Mouse (Mus musculus) stomach, embryonic 16.5 days (tissue): ENCODE results near the gene Rftn1. TPM values are rescaled to one million over a fixed set of nuclear protein-coding genes. Genes with fewer than 3 reads are reported as not detected.

ENCODE experiments used
- ATAC-seq: fragments of 200-750 bp; cut with Nextera tagmentation; 2 replicates; pipeline ENCODE4 v1.8.0; 2017; ENCODE audit warnings: moderate number of reproducible peaks, moderate TSS enrichment; ENCODE audit not compliant: insufficient read depth, low FRiP score
- H3K27ac ChIP-seq: fragments of 300-500 bp; sonication (generic); 2 replicates; pipeline ENCODE4 v1.5.1; 2014; ENCODE audit warnings: low read length
- H3K27me3 ChIP-seq: fragments of 300-500 bp; sonication (generic); 2 replicates; pipeline ENCODE4 v1.6.1; 2014; ENCODE audit warnings: low read length, control low read depth, mixed read lengths; ENCODE audit not compliant: control insufficient read depth, insufficient read depth
- H3K36me3 ChIP-seq: fragments of 300-500 bp; sonication (generic); 2 replicates; pipeline ENCODE4 v1.6.1; 2014; ENCODE audit warnings: low read length; ENCODE audit not compliant: control insufficient read depth, insufficient read depth
- H3K4me1 ChIP-seq: fragments of 300-500 bp; sonication (generic); 2 replicates; pipeline ENCODE4 v1.6.1; 2014; ENCODE audit warnings: low read length, control low read depth, mixed read lengths; ENCODE audit not compliant: control insufficient read depth, insufficient read depth
- H3K4me2 ChIP-seq: fragments of 300-500 bp; sonication (generic); 2 replicates; pipeline ENCODE4 v1.6.1; 2014; ENCODE audit warnings: low read depth, low read length, mixed read lengths
- H3K4me3 ChIP-seq: fragments of 300-500 bp; sonication (generic); replicated peaks from 2 replicates; pipeline ENCODE4 v1.5.1; 2014; ENCODE audit warnings: mild to moderate bottlenecking, low read length
- H3K9ac ChIP-seq: fragments of 300-500 bp; sonication (generic); 2 replicates; pipeline ENCODE4 v1.6.1; 2014; ENCODE audit warnings: low read length
- H3K9me3 ChIP-seq: fragments of 300-500 bp; sonication (generic); replicated peaks from 2 replicates; pipeline ENCODE4 v1.6.1; 2016; ENCODE audit warnings: low read length, control low read depth; ENCODE audit not compliant: control insufficient read depth
- WGBS: fragments of 180-500 bp; shearing (Covaris S2); extraction: QIAGEN DNeasy Blood & Tissue Kit; methylation state at CpG from one replicate; pipeline ENCODE4 v1.1.7; 2014; 5-methylcytosine and 5-hydroxymethylcytosine counted together
- polyA plus RNA-seq: library from polyadenylated mRNA; unstranded; fragments of >200 nt; fragmentation: Nextera tagmentation; extraction: Ambion mirVana; gene quantifications from 2 replicates; pipeline ENCODE4 v1.2.1, GENCODE M21; 2015

Rftn1 gene
- polyA plus RNA-seq, 1 experiment from 2014 or later = 12.9 TPM

DNA sequence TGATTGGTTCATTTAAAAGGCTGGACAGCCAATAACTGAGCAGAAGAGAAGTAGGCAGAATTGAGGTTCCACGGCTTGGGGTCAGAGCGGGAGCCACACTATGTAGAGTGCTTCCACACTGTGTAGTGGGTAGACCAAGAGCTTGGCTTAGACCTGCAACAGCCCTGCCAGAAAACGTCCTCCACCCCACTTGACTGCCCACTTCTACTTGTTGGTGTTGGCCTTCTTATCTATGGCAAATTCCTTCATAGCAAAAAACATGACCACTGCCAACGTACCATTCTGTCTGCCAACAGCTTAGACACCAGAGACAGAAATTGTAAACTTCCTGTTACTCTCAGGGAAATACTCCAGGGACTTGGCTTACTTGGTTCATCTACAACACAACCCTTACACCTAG lies 127.8 kb downstream of the Rftn1 start:
- H3K4me2 ChIP-seq = no peak overlapping the region
- H3K36me3 ChIP-seq = no peaks in the 10 kb centered on the region
- no peak for ATAC-seq
- 76% methylated on average over 4 of the region's 4 CpGs for WGBS
- H3K27ac ChIP-seq = no peak overlapping the region
- no peak overlapping the region for H3K4me3 ChIP-seq
- no peak overlapping the region for H3K9ac ChIP-seq
- no peaks in the 10 kb centered on the region for H3K9me3 ChIP-seq
- H3K27me3 ChIP-seq = no peaks in the 10 kb centered on the region
- H3K4me1 ChIP-seq = no peaks in the 10 kb centered on the region

DNA sequence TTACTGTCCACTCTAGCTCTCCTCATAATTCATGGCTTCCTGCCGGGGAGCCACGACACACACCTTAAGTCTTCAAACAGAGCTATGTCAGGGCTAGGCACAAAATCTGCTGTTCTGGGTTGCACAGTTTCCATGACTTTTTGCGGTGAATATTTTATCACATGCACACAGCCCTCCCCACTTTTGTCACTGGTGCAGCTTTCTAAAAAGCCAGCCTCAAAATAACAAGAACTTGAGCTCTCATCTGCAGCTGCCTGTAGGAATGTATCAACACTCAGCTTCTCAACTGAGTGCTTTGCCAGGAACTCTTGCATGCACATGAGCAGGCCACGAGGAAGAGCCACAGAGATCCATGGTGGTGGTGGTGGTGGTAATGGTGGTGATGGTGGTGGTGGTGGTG lies 129.0 kb downstream of the Rftn1 start:
- WGBS = 84% methylated on average over 4 of the region's 4 CpGs
- H3K9me3 ChIP-seq = no peaks in the 10 kb centered on the region
- no peak overlapping the region for H3K9ac ChIP-seq
- ATAC-seq = no peak
- H3K27ac ChIP-seq = no peak overlapping the region
- no peaks in the 10 kb centered on the region for H3K4me1 ChIP-seq
- H3K27me3 ChIP-seq = no peaks in the 10 kb centered on the region
- no peaks in the 10 kb centered on the region for H3K36me3 ChIP-seq
- no peak overlapping the region for H3K4me2 ChIP-seq
- H3K4me3 ChIP-seq = no peak overlapping the region

DNA sequence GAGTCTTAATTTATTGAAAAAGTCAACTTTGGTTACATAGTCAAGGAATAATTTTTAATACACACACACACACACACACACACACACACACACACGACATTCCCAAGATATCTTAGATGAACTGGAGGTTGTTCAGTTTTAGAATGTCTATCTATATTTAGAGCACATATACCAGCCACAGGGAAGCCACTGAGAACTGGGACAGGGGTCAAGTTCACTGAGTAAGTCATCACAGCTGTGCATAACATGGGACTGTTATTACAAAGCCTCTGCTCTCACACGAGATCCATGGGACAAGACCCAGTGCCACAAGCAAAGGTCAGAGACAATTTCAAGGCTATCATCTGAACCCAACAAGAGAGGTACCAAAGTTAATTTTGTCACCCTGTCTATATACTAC lies 130.3 kb downstream of the Rftn1 start:
- no peak overlapping the region for H3K9ac ChIP-seq
- H3K9me3 ChIP-seq = no peaks in the 10 kb centered on the region
- H3K27me3 ChIP-seq = no peaks in the 10 kb centered on the region
- 66% methylated on average over 2 of the region's 2 CpGs for WGBS
- no peaks in the 10 kb centered on the region; the same call in 1 of the 2 replicates for H3K4me1 ChIP-seq
- H3K36me3 ChIP-seq = no peaks in the 10 kb centered on the region
- no peak overlapping the region for H3K27ac ChIP-seq
- ATAC-seq = no peak
- H3K4me3 ChIP-seq = no peak overlapping the region
- no peak overlapping the region for H3K4me2 ChIP-seq

DNA sequence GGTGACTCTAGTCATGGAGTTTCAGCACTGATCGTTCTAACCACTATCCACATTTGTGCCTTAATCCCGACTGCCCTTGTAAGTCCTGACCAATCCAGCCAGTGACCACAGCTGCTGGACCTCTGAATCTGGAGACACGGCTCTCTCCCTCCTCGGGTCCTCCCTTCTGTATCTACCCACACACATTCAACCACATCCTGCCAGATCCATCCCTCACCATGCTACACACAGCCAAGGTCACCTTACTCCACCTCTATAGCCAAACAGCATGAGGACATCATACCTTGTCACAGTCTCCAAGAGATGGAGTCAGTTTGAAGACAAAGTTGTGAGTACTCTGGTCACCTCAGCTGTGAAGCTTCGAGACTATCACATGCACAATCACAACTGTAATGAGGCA lies 131.1 kb downstream of the Rftn1 start:
- ATAC-seq = no peak
- Histone ChIP-seq H3K4me1 (no peaks in the 10 kb centered on the region; the same call in 1 of the 2 replicates), H3K9ac (no peak overlapping the region), H3K27me3 (no peaks in the 10 kb centered on the region), H3K4me3 (no peak overlapping the region), H3K9me3 (no peaks in the 10 kb centered on the region), H3K4me2 (no peak overlapping the region), H3K36me3 (no peaks in the 10 kb centered on the region), H3K27ac (no peak overlapping the region)
- WGBS = 81% methylated on average over 5 of the region's 5 CpGs

DNA sequence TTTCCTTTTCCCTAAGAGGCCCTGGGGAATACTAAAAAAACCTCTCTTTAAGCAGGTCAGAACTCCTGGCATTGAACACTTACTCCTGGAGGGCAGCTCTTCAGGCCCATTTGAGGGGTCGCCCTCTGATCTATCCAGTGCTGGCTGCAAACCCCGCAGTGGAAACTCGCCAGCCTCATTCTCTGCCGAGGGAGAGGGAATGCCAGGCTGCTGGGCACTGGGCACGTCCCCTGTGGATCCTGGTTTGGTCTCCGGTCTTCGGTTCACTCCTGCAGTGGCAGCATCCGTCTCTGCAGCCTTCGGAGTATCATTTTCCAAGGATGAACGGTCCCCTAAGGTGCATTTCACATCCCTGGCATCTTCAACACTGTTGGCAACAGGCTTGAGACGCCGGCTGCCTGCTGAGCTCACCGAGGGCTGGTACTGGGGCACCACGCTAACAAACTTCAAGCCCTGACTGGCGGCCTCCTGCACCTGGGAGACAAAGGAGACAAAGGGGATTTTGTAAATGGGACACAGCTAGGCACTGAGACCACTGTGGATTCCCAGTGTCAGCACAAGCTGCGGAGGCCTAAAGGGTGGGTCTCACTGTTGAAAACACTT lies 135.2 kb downstream of the Rftn1 start:
- no peak for ATAC-seq
- no peak overlapping the region for H3K4me3 ChIP-seq
- no peaks in the 10 kb centered on the region for H3K36me3 ChIP-seq
- no peaks in the 10 kb centered on the region for H3K27me3 ChIP-seq
- 79% methylated on average over 16 of the region's 16 CpGs for WGBS
- H3K9me3 ChIP-seq = no peaks in the 10 kb centered on the region
- no peaks in the 10 kb centered on the region; the same call in 1 of the 2 replicates for H3K4me1 ChIP-seq
- no peak overlapping the region for H3K9ac ChIP-seq
- H3K4me2 ChIP-seq = no peak overlapping the region
- no peak overlapping the region for H3K27ac ChIP-seq

DNA sequence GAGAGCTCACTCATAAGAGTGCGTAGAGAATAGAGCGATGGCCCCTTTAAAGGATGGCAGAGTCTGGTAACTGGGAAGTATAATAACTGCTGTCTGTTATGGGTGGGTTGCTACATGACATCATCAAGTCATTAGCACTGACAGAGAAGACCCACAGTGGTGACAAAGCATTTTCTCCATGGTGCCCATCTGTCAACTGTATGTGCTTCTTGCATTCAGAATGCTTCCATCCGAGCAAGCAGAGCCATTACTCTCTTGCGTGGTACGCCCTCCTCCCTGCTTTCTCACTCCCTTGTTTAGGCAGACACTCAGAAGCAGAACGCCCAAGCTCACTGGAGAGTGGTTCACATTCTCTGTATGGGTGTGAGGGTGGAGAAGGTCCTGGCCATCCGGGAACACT lies 135.9 kb downstream of the Rftn1 start:
- 83% methylated on average over 7 of the region's 7 CpGs for WGBS

DNA sequence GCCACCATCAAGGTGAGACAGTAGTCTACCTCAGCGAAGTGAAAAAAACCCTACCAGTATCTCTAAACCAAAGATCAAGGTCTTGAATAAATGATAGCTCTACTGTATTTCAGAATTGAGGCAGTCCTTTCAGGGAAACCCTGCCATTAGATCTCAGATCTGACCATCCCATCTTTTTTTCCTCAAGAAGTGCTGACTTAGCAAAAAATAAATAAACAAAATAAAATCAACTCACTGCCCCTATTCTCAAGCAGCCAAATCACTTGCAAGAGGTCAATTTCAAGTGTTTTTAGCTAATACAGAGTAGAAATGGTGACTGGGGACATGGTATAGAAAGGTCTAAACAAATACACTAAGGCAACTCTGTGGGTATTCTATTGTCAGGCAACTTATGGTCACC lies 136.5 kb downstream of the Rftn1 start:
- H3K4me3 ChIP-seq = no peak overlapping the region
- ATAC-seq = no peak
- no peaks in the 10 kb centered on the region for H3K9me3 ChIP-seq
- H3K27me3 ChIP-seq = no peaks in the 10 kb centered on the region
- H3K4me1 ChIP-seq = no peaks in the 10 kb centered on the region; the same call in 1 of the 2 replicates
- H3K27ac ChIP-seq = no peak overlapping the region
- no peaks in the 10 kb centered on the region for H3K36me3 ChIP-seq
- no peak overlapping the region for H3K4me2 ChIP-seq
- WGBS = 92% methylated on average over 1 of the region's 1 CpGs
- no peak overlapping the region for H3K9ac ChIP-seq

More for the DNA sequence above, 135.9 kb downstream of the Rftn1 start:
- Histone ChIP-seq H3K4me3 (no peak overlapping the region), H3K36me3 (no peaks in the 10 kb centered on the region), H3K4me2 (no peak overlapping the region), H3K27ac (no peak overlapping the region), H3K9me3 (no peaks in the 10 kb centered on the region), H3K4me1 (no peaks in the 10 kb centered on the region; the same call in 1 of the 2 replicates), H3K27me3 (no peaks in the 10 kb centered on the region), H3K9ac (no peak overlapping the region)
- no peak for ATAC-seq

DNA sequence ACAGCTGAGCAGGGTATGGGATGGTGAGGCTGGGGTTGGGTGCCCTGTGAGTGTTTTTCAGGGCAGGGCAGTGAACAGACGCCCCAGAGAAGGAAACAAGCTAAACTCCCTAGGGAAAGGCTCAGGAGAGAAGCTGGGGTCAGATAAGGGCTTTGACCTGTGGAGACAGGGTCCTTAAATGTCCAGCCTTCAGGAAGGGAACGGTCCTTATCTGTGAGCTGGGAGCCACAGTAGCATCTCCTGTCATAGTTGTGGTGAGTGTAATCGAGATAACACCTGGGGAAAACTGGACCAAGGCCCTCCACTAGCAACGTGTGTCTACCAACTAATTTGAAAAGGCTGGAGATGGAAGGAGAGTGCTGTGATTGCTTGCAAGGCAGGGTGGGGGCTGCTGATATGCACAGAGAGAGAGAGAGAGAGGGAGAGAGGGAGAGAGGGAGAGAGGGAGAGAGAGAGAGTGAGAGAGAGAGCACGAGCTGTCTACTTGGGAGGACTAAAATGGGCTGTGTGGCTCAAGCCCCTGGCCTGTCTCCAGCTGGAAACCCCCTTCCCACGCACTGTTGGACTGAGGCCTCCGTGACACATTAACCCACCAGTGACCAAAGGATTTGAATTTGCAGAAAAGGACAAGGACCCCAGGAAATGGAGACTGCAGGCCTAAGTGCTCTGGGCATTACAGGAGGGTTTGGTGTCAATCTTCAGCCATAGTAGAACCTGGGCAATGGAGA lies 137.6 kb downstream of the Rftn1 start:
- no peak for ATAC-seq
- H3K4me1 ChIP-seq = no peaks in the 10 kb centered on the region; the same call in 1 of the 2 replicates
- H3K27me3 ChIP-seq = no peaks in the 10 kb centered on the region
- no peaks in the 10 kb centered on the region for H3K36me3 ChIP-seq
- no peak overlapping the region for H3K27ac ChIP-seq
- no peak overlapping the region for H3K4me2 ChIP-seq
- no peak overlapping the region for H3K9ac ChIP-seq
- no peak overlapping the region for H3K4me3 ChIP-seq
- 38% methylated on average over 7 of the region's 7 CpGs for WGBS
- H3K9me3 ChIP-seq = no peaks in the 10 kb centered on the region

DNA sequence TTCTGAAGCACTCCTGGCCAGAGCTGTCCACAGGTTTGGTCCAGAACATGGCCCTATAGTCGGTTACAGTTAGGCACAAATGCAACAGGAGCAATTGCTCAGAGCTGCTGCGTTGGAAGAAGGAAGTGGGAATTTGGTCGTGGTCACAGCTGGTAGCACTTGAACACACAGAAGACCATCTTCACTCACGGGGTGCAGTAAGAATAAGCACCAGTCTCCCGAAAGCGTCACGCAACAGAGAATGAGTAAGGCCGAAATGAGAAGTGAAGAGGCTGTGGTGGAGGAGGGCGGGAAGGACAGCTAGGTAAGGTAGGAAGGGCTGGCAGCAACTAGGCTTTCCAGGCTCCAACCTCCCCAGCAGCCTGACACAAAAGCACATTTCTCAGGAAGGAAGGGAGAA lies 140.0 kb downstream of the Rftn1 start:
- H3K4me2 ChIP-seq = no peak overlapping the region
- no peaks in the 10 kb centered on the region for H3K36me3 ChIP-seq
- no peaks in the 10 kb centered on the region; the same call in 1 of the 2 replicates for H3K4me1 ChIP-seq
- no peaks in the 10 kb centered on the region for H3K9me3 ChIP-seq
- H3K27me3 ChIP-seq = no peaks in the 10 kb centered on the region
- 86% methylated on average over 9 of the region's 9 CpGs for WGBS
- H3K4me3 ChIP-seq = no peak overlapping the region
- no peak overlapping the region for H3K27ac ChIP-seq
- no peak for ATAC-seq
- H3K9ac ChIP-seq = no peak overlapping the region
